Mouse (Mus musculus): ENCODE data around the gene Olfr24. TPM values are rescaled to one million over a fixed set of nuclear protein-coding genes. Genes with fewer than 3 reads are reported as not detected.
"Not testable (repeated sequence)": the region's sequence is repeated elsewhere in the genome, so short reads cannot be mapped to it uniquely, and the experiment has no call there.

Olfr24 gene
- polyA plus RNA-seq (2016; fragmentation: Nextera tagmentation; extraction: Ambion mirVana): not detected in 2 replicates

GRCm38 (mm10) chr9:18763896-18764295 is at the start of gene Olfr24:
Olfr24 (minus strand) TSS chr9:18763996.
- no peak for ATAC-seq (ENCODE audit: insufficient number of reproducible peaks, low FRiP score)
- H3K27me3 ChIP-seq (replicated peaks): no peaks in the 10 kb centered on the region
- H3K4me2 ChIP-seq: no peak within 1 kb of the TSS
- no peaks in the 10 kb centered on the region for H3K36me3 ChIP-seq
- H3K4me1 ChIP-seq (replicated peaks): no peaks in the 10 kb centered on the region
- H3K9me3 ChIP-seq (replicated peaks): no peaks in the 10 kb centered on the region
- no peak within 1 kb of the TSS for H3K27ac ChIP-seq (ENCODE audit: poor library complexity, severe bottlenecking)
- no peak within 1 kb of the TSS for H3K9ac ChIP-seq
- no peak within 1 kb of the TSS for H3K4me3 ChIP-seq

GRCm38 (mm10) chr9:18785316-18785715 is 21.5 kb upstream of the Olfr24 start:
- no peak for ATAC-seq (ENCODE audit: insufficient number of reproducible peaks, low FRiP score)
- H3K4me3 ChIP-seq: no peak overlapping the region

DNA sequence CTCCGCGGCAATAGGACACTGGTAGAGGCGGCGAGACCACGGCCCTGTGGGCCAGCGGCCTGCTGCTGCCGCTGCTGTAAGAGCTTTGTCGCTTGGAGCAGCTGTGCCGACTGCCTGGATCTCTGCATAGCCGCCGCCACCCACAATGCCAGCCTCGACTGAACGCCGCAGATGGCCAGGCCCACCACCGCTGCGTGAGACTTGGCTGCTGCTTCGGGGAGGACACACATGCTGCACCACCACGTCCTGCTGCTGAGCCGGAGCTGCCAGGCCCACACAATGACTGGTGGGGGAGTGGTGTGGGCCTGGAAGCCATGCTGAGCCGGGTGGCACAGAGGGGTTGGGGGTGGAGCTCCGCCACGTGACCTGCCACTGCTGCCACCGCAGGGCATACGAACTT is 15.7 kb upstream of the Olfr24 start:
- ATAC-seq (ENCODE audit: insufficient number of reproducible peaks, low FRiP score): no peak
- H3K27ac ChIP-seq (ENCODE audit: poor library complexity, severe bottlenecking): no peak overlapping the region
- H3K4me2 ChIP-seq: no peak overlapping the region
- no peak overlapping the region for H3K4me3 ChIP-seq
- no peak overlapping the region for H3K9ac ChIP-seq
- no peaks in the 10 kb centered on the region for H3K36me3 ChIP-seq
- no peaks in the 10 kb centered on the region for H3K27me3 ChIP-seq (replicated peaks)
- H3K9me3 ChIP-seq (replicated peaks): no peaks in the 10 kb centered on the region
- WGBS: 57% methylated on average over 24 of the region's 24 CpGs
- H3K4me1 ChIP-seq (replicated peaks): no peaks in the 10 kb centered on the region

More at GRCm38 (mm10) chr9:18785316-18785715, 21.5 kb upstream of the Olfr24 start:
- 55% methylated on average over 7 of the region's 7 CpGs for WGBS
- H3K27me3 ChIP-seq (replicated peaks): no peaks in the 10 kb centered on the region
- H3K4me2 ChIP-seq: no peak overlapping the region
- no peaks in the 10 kb centered on the region for H3K36me3 ChIP-seq
- no peaks in the 10 kb centered on the region for H3K4me1 ChIP-seq (replicated peaks)
- 0 out of 2 replicates have a peak, but pooled peaks cover 1% of the 10 kb centered on the region for H3K9me3 ChIP-seq (replicated peaks)
- no peak overlapping the region for H3K9ac ChIP-seq
- H3K27ac ChIP-seq (ENCODE audit: poor library complexity, severe bottlenecking): no peak overlapping the region

GRCm38 (mm10) chr9:18778981-18779380 is 15.2 kb upstream of the Olfr24 start:
- H3K36me3 ChIP-seq: no peaks in the 10 kb centered on the region
- no peak overlapping the region for H3K27ac ChIP-seq (ENCODE audit: poor library complexity, severe bottlenecking)
- H3K27me3 ChIP-seq (replicated peaks): no peaks in the 10 kb centered on the region
- H3K9ac ChIP-seq: no peak overlapping the region
- no peak overlapping the region for H3K4me2 ChIP-seq
- no peaks in the 10 kb centered on the region for H3K4me1 ChIP-seq (replicated peaks)
- H3K9me3 ChIP-seq (replicated peaks): no peaks in the 10 kb centered on the region
- ATAC-seq (ENCODE audit: insufficient number of reproducible peaks, low FRiP score): no peak
- 52% methylated on average over 1 of the region's 1 CpGs for WGBS
- H3K4me3 ChIP-seq: no peak overlapping the region

- no peak overlapping the region for H3K9ac ChIP-seq
- no peaks in the 10 kb centered on the region for H3K27me3 ChIP-seq (replicated peaks)
- no peak overlapping the region for H3K27ac ChIP-seq (ENCODE audit: poor library complexity, severe bottlenecking)
- WGBS: 71% methylated on average over 1 of the region's 1 CpGs
- no peaks in the 10 kb centered on the region for H3K4me1 ChIP-seq (replicated peaks)
- no peak overlapping the region for H3K4me2 ChIP-seq
- no peak for ATAC-seq (ENCODE audit: insufficient number of reproducible peaks, low FRiP score)
- no peaks in the 10 kb centered on the region for H3K9me3 ChIP-seq (replicated peaks)
- no peaks in the 10 kb centered on the region for H3K36me3 ChIP-seq
- H3K4me3 ChIP-seq: no peak overlapping the region
Measured at GRCm38 (mm10) chr9:18755595-18755994, 8.2 kb downstream of the Olfr24 start.

GRCm38 (mm10) chr9:18744639-18745038 is 19.2 kb downstream of the Olfr24 start:
- no peaks in the 10 kb centered on the region for H3K4me1 ChIP-seq (replicated peaks)
- H3K27me3 ChIP-seq (replicated peaks): no peaks in the 10 kb centered on the region
- 23% methylated on average over 5 of the region's 5 CpGs for WGBS
- H3K9ac ChIP-seq: no peak overlapping the region
- H3K4me2 ChIP-seq: no peak overlapping the region
- H3K4me3 ChIP-seq: no peak overlapping the region
- H3K36me3 ChIP-seq: no peaks in the 10 kb centered on the region
- no peak for ATAC-seq (ENCODE audit: insufficient number of reproducible peaks, low FRiP score)
- no peak overlapping the region for H3K27ac ChIP-seq (ENCODE audit: poor library complexity, severe bottlenecking)
- no peaks in the 10 kb centered on the region for H3K9me3 ChIP-seq (replicated peaks)

DNA sequence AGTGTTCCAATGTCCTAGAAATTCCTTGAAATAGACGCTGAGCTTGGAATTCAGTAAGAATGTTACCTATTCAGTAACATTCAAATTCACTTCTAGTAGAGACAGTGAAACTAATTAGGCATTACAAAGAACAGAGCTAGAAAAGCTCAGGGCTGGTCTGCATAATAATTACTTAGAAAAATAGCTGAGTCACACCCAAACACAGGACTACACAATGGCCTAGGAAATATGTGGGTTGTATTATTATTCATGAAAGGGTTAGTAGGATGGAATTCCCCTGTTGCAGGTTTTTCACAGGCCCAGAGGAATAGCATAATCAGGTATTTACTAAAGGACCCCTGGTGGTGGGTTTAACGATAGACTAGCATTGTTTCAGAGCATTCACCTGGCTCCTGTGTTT is 29.6 kb downstream of the Olfr24 start:
- not testable (repeated sequence) for ATAC-seq (ENCODE audit: insufficient number of reproducible peaks, low FRiP score); H3K36me3 ChIP-seq; H3K4me3 ChIP-seq; H3K4me2 ChIP-seq; H3K9ac ChIP-seq; H3K27ac ChIP-seq (ENCODE audit: poor library complexity, severe bottlenecking); H3K27me3 ChIP-seq (replicated peaks); H3K9me3 ChIP-seq (replicated peaks); H3K4me1 ChIP-seq (replicated peaks)
- WGBS: 77% methylated on average over 2 of the region's 2 CpGs

GRCm38 (mm10) chr9:18722712-18723099 is 41.1 kb downstream of the Olfr24 start:
- Histone ChIP-seq H3K36me3 (no peaks in the 10 kb centered on the region), H3K4me1 (replicated peaks) (0 out of 2 replicates have a peak, but pooled peaks cover 4% of the 10 kb centered on the region), H3K27me3 (replicated peaks) (no peaks in the 10 kb centered on the region), H3K27ac (ENCODE audit: poor library complexity, severe bottlenecking) (no peak overlapping the region), H3K4me3 (no peak overlapping the region), H3K9ac (no peak overlapping the region), H3K9me3 (replicated peaks) (no peaks in the 10 kb centered on the region), H3K4me2 (no peak overlapping the region)
- WGBS: 54% methylated on average over 4 of the region's 4 CpGs
- ATAC-seq (ENCODE audit: insufficient number of reproducible peaks, low FRiP score): no peak

DNA sequence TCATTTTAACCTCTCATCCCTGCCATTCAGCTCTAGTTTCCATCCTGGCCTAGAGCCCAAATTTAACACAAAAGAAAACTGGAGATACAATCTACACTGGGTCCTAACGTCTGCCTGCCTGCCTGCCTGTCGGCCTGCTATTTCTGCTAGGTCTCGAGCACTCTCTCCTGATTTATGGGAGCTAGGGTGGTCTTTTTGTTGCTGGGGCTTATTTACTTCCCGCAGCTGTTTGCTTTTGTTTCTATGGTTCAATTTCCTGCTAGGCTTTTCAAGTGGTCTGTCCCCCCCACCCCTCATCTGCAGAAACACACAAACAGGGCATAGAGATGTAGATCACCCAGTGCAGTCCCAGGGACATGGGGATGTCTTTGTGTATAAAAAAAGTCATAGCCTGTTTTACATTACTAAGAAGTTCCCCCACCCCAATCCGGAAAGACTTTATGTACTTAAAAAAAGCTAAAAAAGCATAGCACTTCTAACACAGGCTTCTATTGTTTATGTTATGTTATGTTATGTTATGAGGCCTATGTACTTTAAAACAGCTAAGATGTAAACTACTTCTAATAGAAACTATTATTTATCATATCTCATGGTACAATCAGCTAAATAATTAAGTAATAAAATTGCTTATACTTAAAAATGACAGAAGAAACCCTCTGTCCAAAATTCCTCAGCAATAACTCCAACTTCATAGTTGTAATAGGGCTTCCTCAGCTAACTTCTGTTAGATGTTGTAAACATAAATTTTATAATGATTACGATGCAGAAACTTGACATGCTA is 41.7 kb downstream of the Olfr24 start:
- no peaks in the 10 kb centered on the region for H3K27me3 ChIP-seq (replicated peaks)
- no peak overlapping the region for H3K4me2 ChIP-seq
- no peak overlapping the region for H3K4me3 ChIP-seq
- ATAC-seq (ENCODE audit: insufficient number of reproducible peaks, low FRiP score): no peak
- no peak overlapping the region for H3K27ac ChIP-seq (ENCODE audit: poor library complexity, severe bottlenecking)
- 37% methylated on average over 6 of the region's 6 CpGs for WGBS
- H3K36me3 ChIP-seq: no peaks in the 10 kb centered on the region
- H3K4me1 ChIP-seq (replicated peaks): 0 out of 2 replicates have a peak, but pooled peaks cover 4% of the 10 kb centered on the region
- no peaks in the 10 kb centered on the region for H3K9me3 ChIP-seq (replicated peaks)
- no peak overlapping the region for H3K9ac ChIP-seq

- Histone ChIP-seq H3K4me2 (no peak overlapping the region), H3K36me3 (no peaks in the 10 kb centered on the region), H3K4me3 (no peak overlapping the region), H3K9me3 (replicated peaks) (no peaks in the 10 kb centered on the region), H3K27me3 (replicated peaks) (no peaks in the 10 kb centered on the region), H3K4me1 (replicated peaks) (0 out of 2 replicates have a peak, but pooled peaks cover 4% of the 10 kb centered on the region), H3K9ac (no peak overlapping the region), H3K27ac (ENCODE audit: poor library complexity, severe bottlenecking) (no peak overlapping the region)
- no peak for ATAC-seq (ENCODE audit: insufficient number of reproducible peaks, low FRiP score)
- 41% methylated on average over 2 of the region's 2 CpGs for WGBS
Measured at GRCm38 (mm10) chr9:18721011-18721410, 42.8 kb downstream of the Olfr24 start.

DNA sequence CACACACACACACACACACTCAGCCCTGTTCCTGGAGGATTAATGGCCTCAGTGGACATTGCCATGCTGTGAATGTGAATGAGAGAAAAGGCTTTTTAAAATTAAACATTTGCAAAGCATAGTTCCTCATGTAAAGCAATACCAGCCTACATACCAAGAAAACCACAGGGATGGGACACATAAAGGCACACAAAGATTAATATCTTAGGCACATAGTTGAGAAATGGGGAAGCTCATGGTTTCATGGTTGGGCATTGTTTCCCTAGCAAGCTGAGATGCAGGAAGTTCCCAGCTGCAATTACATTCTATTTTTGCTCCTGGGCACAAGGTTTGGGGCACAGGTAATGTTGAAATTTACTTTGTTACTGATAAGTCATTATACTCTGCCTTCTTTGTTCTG is 58.2 kb downstream of the Olfr24 start:
- Histone ChIP-seq H3K27ac (ENCODE audit: poor library complexity, severe bottlenecking) (no peak overlapping the region), H3K4me3 (no peak overlapping the region), H3K27me3 (replicated peaks) (no peaks in the 10 kb centered on the region), H3K4me2 (no peak overlapping the region), H3K36me3 (no peaks in the 10 kb centered on the region), H3K9me3 (replicated peaks) (no peaks in the 10 kb centered on the region), H3K4me1 (replicated peaks) (no peaks in the 10 kb centered on the region), H3K9ac (no peak overlapping the region)
- ATAC-seq (ENCODE audit: insufficient number of reproducible peaks, low FRiP score): no peak
